Mouse (Mus musculus) erythroblast, embryonic 14.5 days (primary cell): ENCODE data around the gene 4930467E23Rik.
"Not testable (repeated sequence)": the region's sequence is repeated elsewhere in the genome, so short reads cannot be mapped to it uniquely, and the experiment has no call there.

Experiments used
- GATA1 ChIP-seq: IDR thresholded peaks from 2 replicates; pipeline ENCODE4 v1.6.1; 2012; ENCODE audit warnings: low read length, inconsistent platforms, mixed read lengths
- TAL1 ChIP-seq: IDR thresholded peaks from 3 replicates; pipeline ENCODE4 v1.6.1; 2012; ENCODE audit warnings: low read length, inconsistent platforms, mixed read lengths

DNA sequence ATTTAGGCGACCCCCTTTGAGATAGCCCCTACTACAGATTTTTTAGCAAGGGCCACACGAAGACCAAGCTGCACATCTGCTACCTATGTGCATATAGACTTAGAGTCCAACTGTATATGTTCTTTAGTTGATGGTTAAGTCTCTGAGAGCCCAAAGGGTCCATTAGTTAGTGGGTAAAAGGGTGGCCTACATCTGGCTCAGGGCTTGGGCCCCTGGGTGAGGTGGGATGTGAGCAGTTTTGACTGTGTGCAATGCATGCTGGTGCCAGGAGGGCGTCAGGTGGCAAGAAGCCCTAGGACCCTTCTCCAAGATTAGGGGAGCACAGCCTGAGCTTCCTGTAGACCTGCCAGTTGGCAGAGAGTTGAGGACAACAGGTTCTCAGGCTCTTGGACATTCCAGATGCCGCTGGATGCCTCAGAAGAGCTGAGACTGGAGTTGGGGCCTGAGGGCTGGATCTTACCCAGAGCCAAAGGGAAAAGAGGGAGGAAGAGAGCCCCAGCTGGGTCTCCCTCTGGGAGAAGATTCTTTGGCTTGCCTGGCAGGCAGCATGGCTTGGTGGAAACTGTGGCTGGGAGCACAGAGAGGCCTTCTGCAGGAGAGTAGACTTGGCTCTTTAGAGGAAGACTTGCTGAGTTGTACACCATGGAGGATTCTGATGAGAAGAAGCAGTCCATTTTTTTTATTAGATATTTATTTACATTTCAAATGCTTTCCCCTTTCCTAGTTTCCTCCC, 33.6 kb downstream of the 4930467E23Rik start:
- TF ChIP-seq GATA1, TAL1: not testable (repeated sequence)
